Mouse (Mus musculus): Measurements from ENCODE around the gene Gm3159.
"Not testable (repeated sequence)": the region's sequence is repeated elsewhere in the genome, so short reads cannot be mapped to it uniquely, and the experiment has no call there.

The Gm3159 gene

GRCm38 (mm10) chr14:4397226-4397625 lies at the start of gene Gm3159:
Gene Gm3159 (plus strand): TSS chr14:4397526.
- not testable (repeated sequence) for DNase-seq (ENCODE audit: extremely low read depth, low read depth)

DNA sequence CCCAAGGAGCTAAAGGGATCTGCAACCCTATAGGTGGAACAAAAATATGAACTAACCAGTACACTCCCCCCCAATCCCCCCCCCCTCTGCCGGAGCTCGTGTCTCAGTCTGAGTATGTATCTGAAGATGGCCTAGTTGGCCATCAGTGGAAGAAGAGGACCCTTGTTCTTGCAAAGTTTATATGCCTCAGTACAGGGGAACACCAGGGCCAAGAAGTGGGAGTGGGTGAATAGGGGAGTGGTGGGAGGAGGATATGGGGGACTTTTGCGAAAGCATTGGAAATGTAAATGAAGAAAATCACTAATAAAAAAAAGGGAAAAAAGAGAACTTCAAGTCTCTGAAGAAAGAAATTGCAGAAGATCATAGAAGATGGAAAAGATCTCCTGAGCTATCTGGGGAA lies 28.3 kb upstream of the Gm3159 start:
- DNase-seq (ENCODE audit: extremely low read depth, low read depth): not testable (repeated sequence)

DNA sequence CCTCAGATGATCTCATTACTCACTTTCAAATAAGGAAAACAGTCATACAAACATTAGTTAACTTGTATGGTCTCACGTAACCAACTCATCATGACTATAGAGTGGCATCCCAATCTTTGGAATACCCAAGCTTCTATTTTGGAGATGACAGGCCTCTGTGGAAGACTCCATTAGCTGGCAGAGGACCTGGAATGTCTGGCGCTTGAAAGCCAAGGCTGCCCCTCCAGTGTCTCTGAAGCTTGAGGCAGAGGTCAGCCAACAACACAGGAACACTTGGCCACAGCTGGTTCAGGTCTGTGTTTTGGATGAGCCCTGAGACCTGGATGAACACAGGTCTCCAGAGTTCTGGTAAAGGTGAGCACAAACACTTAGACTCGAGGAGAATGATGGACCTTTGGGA lies 27.6 kb upstream of the Gm3159 start:
- not testable (repeated sequence) for DNase-seq (ENCODE audit: extremely low read depth, low read depth)

DNA sequence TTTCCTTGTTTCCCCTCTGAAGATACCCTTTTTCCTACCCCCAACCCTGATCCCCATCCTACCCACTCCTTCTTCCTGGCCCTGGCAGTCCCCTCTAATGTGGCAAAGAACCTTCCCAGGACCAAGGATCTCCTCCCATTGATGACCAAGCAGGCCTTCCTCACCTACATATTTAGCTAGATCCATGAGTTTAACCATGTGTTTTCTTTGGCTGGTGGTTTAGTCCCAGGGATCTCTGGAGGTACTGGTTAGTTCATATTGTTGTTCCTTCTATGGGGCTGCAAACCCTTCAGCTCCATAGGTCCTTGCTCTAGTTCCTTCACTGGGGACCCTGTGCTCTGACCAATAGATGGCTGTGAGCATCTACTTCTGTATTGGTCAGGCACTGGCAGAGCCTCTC lies 19.5 kb upstream of the Gm3159 start:
- DNase-seq (ENCODE audit: extremely low read depth, low read depth): not testable (repeated sequence)

DNA sequence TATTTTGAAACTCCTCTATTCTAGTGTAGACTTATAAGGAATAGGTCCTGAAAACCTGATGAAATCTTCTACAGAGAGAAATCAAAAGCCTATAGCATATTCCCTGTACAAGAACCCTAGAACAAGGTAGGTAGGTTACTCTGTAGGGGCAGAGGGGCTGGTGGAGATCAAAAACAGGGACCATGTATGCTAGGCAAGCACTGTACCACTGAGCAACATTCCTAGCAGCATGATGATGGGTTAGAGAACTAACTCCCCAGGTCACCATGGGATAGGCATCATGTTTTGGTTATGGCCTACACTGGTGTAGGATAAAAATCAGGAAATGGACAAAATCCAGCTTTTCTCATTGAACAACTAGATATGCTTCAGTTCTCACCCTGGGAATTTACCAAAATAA lies 11.7 kb upstream of the Gm3159 start:
- not testable (repeated sequence) for DNase-seq (ENCODE audit: extremely low read depth, low read depth)

DNA sequence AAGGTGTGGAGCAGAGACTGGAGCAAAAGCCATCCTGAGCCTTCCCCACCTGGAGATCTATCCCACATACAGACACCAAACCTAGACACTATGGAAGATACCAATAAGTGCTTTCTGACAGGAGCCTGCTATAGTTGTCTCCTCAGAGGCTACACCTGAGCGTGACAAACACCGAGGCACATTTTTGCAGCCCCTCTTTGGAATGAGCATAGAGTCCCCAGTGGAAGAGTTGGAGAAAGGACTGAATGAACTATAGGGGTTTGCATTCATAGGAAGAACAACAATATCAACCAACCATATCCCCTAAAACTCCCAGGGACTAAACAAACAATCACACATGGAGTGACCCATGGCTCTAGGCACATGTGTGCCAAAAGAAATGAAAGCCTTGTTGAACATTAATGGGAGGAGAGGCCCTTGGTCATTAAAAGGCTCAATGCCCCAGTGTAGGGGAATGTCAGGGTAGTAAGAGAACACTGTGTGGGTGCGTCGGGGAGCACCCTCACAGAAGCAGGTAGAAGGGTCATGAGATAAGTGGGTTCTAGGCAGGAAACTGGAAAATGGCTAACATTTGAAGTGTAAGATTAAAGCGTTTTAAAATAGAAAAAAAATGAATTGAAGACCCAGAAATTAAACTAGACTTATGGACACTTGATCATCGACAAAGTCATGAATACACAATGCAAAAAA lies 4.3 kb upstream of the Gm3159 start:
- DNase-seq (ENCODE audit: extremely low read depth, low read depth): not testable (repeated sequence)

- not testable (repeated sequence) for DNase-seq (ENCODE audit: extremely low read depth, low read depth)
These were observed 1.3 kb downstream of the Gm3159 start for GRCm38 (mm10) chr14:4398624-4399023.

GRCm38 (mm10) chr14:4400115-4400789 lies 2.9 kb downstream of the Gm3159 start:
- DNase-seq (ENCODE audit: extremely low read depth, low read depth): not testable (repeated sequence)

DNA sequence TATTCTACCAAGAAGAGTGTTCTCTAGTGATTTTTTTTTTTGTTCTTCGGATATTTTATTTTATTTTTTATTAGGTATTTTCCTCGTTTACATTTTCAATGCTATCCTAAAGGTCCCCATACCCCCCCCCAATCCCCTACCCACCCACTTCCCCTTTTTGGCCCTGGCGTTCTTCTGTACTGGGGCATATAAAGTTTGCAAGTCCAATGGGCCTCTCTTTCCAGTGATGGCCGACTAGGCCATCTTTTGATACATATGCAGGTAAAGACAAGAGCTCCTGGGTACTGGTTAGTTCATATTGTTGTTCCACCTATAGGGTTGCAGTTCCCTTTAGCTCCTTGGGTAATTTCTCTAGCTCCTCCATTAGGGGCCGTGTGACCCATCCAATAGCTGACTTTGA lies 3.9 kb downstream of the Gm3159 start:
- DNase-seq (ENCODE audit: extremely low read depth, low read depth): not testable (repeated sequence)

DNA sequence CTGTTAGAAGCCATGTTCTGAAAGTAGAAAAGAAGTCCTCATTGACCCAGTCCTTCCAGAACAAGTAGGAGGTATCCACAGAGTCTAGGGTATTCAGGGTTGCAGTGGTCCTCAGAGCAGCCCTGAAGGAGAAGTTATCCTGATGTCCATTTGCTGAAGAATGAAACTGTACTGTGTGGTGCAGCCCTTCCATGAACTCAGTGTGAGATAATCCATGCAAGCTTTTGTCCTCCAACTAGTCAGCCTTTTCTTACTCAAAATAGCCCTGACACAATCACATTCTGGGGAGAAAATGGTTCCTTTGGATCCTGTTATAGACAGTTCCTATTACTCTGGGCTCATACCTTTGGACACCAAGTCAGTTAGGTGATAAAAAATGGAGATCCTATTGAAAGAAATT lies 6.5 kb downstream of the Gm3159 start:
- DNase-seq (ENCODE audit: extremely low read depth, low read depth): not testable (repeated sequence)

DNA sequence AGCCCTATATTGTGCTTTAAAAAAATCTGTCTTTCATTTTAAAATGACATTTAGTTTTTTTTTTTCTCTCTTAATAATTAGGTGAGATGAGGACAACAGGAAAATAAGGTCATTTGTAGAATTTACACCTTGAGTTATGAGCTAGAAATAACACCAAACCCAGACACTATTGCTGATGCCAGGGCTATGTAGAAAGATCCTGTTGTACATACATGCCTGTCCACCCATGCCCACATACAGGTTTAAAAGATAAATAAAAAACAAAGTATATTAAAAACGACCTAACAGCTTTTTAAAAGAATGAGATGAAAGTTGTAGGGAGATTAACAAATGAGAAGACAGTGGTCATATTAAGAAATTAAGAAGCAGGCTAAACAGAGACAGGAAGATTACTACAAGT lies 12.6 kb downstream of the Gm3159 start:
- DNase-seq (ENCODE audit: extremely low read depth, low read depth): not testable (repeated sequence)

DNA sequence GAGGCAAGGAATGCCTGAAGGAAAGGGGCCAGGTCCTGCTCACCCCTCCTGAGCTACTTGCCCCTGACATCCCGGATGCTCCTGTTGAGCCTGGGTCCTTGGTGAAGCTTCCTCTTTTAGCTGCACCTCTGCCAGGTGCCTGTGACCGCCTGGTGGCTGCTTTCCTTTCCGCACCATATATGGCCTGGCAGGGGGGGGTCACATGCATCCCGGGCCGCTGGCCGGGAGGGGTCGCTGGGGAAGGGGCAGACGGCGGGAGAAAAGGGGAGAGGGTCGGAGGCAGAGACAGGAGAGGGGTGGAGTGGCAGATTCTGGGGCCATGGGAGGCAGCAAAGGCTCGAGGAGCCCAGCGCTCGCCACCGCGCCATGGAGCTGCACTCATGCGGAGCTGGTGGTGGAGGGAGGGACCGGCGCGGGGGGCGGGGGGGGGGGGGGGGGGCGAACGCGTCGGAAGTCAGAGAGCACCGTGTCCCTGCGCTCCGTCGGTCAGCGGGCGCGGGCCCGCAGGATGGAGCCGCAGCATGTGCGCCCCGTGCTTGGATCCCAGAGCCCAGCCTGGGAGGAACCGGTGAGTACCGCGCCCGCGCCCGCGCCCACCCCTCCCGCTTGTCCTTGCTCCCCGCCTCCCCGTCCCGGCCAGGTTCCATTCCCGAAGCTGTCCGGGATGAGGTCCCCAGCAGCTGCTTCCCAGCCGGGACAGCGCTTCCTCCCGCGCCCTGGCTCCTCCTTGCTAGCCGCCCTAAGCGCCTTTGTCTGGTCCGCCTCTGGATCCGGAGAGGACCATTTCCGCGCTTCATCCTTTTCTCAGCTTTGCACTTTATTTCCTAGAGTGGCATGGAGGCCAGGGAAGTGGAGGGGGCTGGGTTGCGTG lies 17.9 kb downstream of the Gm3159 start, which contains the start of gene Gm3164:
Gm3164 (plus strand) TSS at position 484 of the 871 bp plus-strand sequence.
- DNase-seq (ENCODE audit: extremely low read depth, low read depth): not testable (repeated sequence)

DNA sequence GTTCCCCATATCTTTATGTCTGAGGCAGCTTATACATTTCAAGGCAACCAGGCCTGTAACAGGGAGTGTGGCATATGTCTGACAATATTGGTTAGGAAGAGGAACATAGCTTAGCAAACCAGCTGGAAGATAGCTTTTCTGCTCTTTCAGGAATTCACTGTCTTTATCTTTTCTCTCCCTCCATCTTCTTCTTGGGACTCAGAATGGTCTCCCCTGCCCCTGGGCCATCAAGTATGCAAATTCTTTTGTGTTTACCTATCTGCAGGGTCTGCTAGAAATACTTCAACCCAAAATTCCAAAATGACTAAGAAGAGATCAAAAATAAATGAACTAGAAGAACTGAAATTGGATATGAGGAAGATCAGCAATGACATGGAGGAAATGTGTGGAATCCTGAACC lies 33.4 kb downstream of the Gm3159 start, which contains the start of gene Gm3173:
Gm3173 (plus strand) TSS at position 301 of the 400 bp plus-strand sequence.
- DNase-seq (ENCODE audit: extremely low read depth, low read depth): not testable (repeated sequence)
